Comparison of ENCODE assay signal across 9 mouse cellular contexts in the genomic region with DNA sequence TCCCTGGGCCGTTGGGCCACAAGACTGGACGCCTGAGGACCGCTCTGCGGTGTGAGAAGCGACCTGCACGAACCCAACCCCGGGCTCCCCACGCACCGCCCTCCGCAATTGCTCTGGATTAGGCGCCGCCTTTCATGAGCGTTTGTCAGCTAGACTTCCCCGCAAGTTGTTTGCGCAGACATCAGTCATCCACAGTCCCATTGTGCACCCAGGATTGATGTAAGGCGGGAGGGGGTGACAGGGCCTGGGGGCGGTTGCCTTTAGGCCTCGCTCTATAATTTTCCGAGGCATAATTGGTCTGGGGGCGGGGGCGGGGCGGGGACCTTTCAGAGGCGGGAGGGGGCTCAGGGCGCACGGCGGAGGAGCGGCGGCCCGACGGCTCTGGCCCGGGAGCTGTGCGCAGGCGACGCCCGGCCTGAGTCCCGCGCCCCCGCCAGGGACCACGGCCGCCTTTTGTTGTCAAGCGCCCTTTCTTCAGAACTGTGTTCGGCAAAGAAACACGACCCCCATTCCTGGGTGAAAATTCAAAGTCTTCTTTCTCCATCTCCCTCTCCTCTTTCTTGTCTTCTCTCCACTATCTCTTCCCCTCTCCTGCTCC. TPM values are rescaled to one million over a fixed set of nuclear protein-coding genes. Genes with fewer than 3 reads are reported as not detected.
DNase-seq lines count a peak whose midpoint lies in the region; ATAC-seq and TF ChIP-seq lines count a peak whose summit lies in the region.
"Had no signal": no experiment of that assay in that cellular context is flagged by ENCODE, and none has a peak within 500 bp of the region (broad histone marks: within the 10 kb centered on the region; RNA-seq: fewer than 3 reads in every experiment).

A gene (plus strand): TSS at position 193 of the 598 bp plus-strand sequence.

- 0 out of 2 replicates have a peak, but pooled peaks cover 2% of the 10 kb centered on the region for H3K36me3 ChIP-seq in E14TG2a.4 (ENCODE audit: insufficient read depth, low read length)
- H3K36me3 ChIP-seq in forebrain, embryonic 16.5 days (ENCODE audit: control insufficient read depth, insufficient read depth) = no peaks in the 10 kb centered on the region
- H3K36me3 ChIP-seq in liver, postnatal 0 days (replicated peaks; ENCODE audit: insufficient read depth, low read length) = no peaks in the 10 kb centered on the region

- peak within 1 kb of the TSS; percentile 66 for H3K4me2 ChIP-seq in forebrain, embryonic 16.5 days (ENCODE audit: low read length)
- H3K4me2 ChIP-seq in liver, postnatal 0 days (ENCODE audit: low read depth, low read length) = peak within 1 kb of the TSS; percentile 35

- no peak for TF ChIP-seq EP300 in liver, postnatal 0 days (IDR thresholded peaks at IDR 0.05; ENCODE audit: low read depth)

- H3K4me3 ChIP-seq in gastrocnemius, adult 2 months = peak within 1 kb of the TSS; percentile 46
- H3K4me3 ChIP-seq in E14TG2a.4 (replicated peaks; ENCODE audit: low read length) = peak within 1 kb of the TSS; percentile 79
- peak within 1 kb of the TSS; percentile 44 for H3K4me3 ChIP-seq in forebrain, embryonic 16.5 days (replicated peaks; ENCODE audit: low read length)
- H3K4me3 ChIP-seq in liver, postnatal 0 days (ENCODE audit: low read depth, low read length) = peak within 1 kb of the TSS; percentile 17

- no peaks in the 10 kb centered on the region for H3K9me3 ChIP-seq in E14TG2a.4 (ENCODE audit: low read length)
- no peaks in the 10 kb centered on the region for H3K9me3 ChIP-seq in forebrain, embryonic 16.5 days (ENCODE audit: control insufficient read depth, low read length)
- no peaks in the 10 kb centered on the region for H3K9me3 ChIP-seq in liver, postnatal 0 days (ENCODE audit: low read length)

- peak; percentile 76 for ATAC-seq in forebrain, embryonic 16.5 days
- ATAC-seq in liver, postnatal 0 days = no peak
- ATAC-seq in erythroblast, adult 5-6 weeks (replicated peaks; ENCODE audit: low FRiP score, poor library complexity, severe bottlenecking) = no peak

- no peak within 1 kb of the TSS for H3K27ac ChIP-seq in gastrocnemius, adult 2 months
- no peak within 1 kb of the TSS for H3K27ac ChIP-seq in forebrain, embryonic 16.5 days (ENCODE audit: low read length)
- no peak within 1 kb of the TSS for H3K27ac ChIP-seq in liver, postnatal 0 days (ENCODE audit: low read depth)

- peaks cover 83% of the 10 kb centered on the region for H3K27me3 ChIP-seq in E14TG2a.4 (ENCODE audit: insufficient read depth, low read length)
- H3K27me3 ChIP-seq in forebrain, embryonic 16.5 days (replicated peaks; ENCODE audit: control insufficient read depth, insufficient read depth, low read length) = peaks cover 58% of the 10 kb centered on the region
- H3K27me3 ChIP-seq in liver, postnatal 0 days (ENCODE audit: insufficient read depth, low read length) = peaks cover 57% of the 10 kb centered on the region

- peaks cover 63% of the 10 kb centered on the region for H3K4me1 ChIP-seq in E14TG2a.4 (replicated peaks; ENCODE audit: low read depth, low read length)
- peaks cover 16% of the 10 kb centered on the region for H3K4me1 ChIP-seq in forebrain, embryonic 16.5 days (replicated peaks; ENCODE audit: control insufficient read depth, insufficient read depth, low read length)
- H3K4me1 ChIP-seq in liver, postnatal 0 days (ENCODE audit: insufficient read depth) = no peaks in the 10 kb centered on the region

- TF ChIP-seq CTCF in gastrocnemius, adult 2 months (IDR thresholded peaks at IDR 0.05) = no peak
- no peak for TF ChIP-seq CTCF in E14TG2a.4 (conservative IDR thresholded peaks at IDR 0.05; ENCODE audit: low read length)
- TF ChIP-seq CTCF in liver, postnatal 0 days (IDR thresholded peaks at IDR 0.05; ENCODE audit: low read depth) = no peak

- DNase-seq in gastrocnemius, adult 2 months = no peak
- DNase-seq in gastrocnemius, postnatal 10 days = no peak
- no peak for DNase-seq in liver, postnatal 0 days
- DNase-seq in thymus, postnatal 10 days (ENCODE audit: low spot score in 2 of 2) = no peak
- no peak for DNase-seq in right cerebral cortex, postnatal 4 days

- 2% methylated on average over 40 of the region's 43 CpGs for WGBS in forebrain, embryonic 16.5 days
- 3% methylated on average over 41 of the region's 43 CpGs for WGBS in liver, postnatal 0 days (ENCODE audit: insufficient replicate concordance)

- H3K9ac ChIP-seq in forebrain, embryonic 16.5 days (replicated peaks; ENCODE audit: low read depth, low read length) = peak within 1 kb of the TSS; percentile 47
- no peak within 1 kb of the TSS for H3K9ac ChIP-seq in liver, postnatal 0 days (replicated peaks)

- intact Hi-C loops in gastrocnemius, adult 2 months (cut with DNase I) = no loop called here

RNA-seq across cellular contexts. Expression of the gene that starts here (rescaled TPM):
- total RNA-seq in gastrocnemius, adult 2 months (2021) = not detected
- total RNA-seq in gastrocnemius, postnatal 10 days (2021) = not detected
- 2.1 and 3.5 TPM in 2 replicates for polyA plus RNA-seq in forebrain, embryonic 16.5 days (2015; fragmentation: Nextera tagmentation; extraction: Ambion mirVana)
- polyA plus RNA-seq in liver, postnatal 0 days (2015; fragmentation: Nextera tagmentation; extraction: Ambion mirVana) = not detected in 2 replicates
- total RNA-seq in erythroblast, adult 5-6 weeks (2015; ENCODE audit: low replicate concordance) = 1.7 and 2.3 TPM in 2 replicates
- total RNA-seq in erythroblast, adult 5-6 weeks (2017; ENCODE audit: low replicate concordance) = 1.0 TPM in 1 of 2 replicates, not detected in the other
- total RNA-seq: heart, postnatal 14 days had no signal

Comparison
In these comparisons a context has a peak if more than half of its experiments do, and no peak if none do; other contexts are left out.
1. H3K4me3 ChIP-seq: peak in every context shown above with its lines; median percentile 79 in E14TG2a.4; 46 in gastrocnemius, adult 2 months; 44 in forebrain, embryonic 16.5 days; 17 in liver, postnatal 0 days.